Mouse (Mus musculus) v-Abl transformed pro-B cells (cell line): ENCODE measurements around the gene Tacr2.

Experiments
- in situ Hi-C, 2 experiments: fragments of 400-800 bp; cut with MboI; formaldehyde crosslinking; loops; one replicate each; pipeline ENCODE4 v1.15.1; 2025; ENCODE audit not compliant: unreplicated experiment in 2 of 2

Tacr2 gene

GRCm38 (mm10) chr10:62238688-62239087 lies 13.6 kb upstream of the Tacr2 start:
- in situ Hi-C loops = no loop called here

- in situ Hi-C loops = no loop called here
These were observed 13.0 kb upstream of the Tacr2 start for GRCm38 (mm10) chr10:62239270-62239669.

GRCm38 (mm10) chr10:62242358-62242757 lies 9.9 kb upstream of the Tacr2 start:
- in situ Hi-C loops = no loop called here

GRCm38 (mm10) chr10:62242896-62243295 lies 9.3 kb upstream of the Tacr2 start:
- in situ Hi-C loops = no loop called here

- in situ Hi-C loops = no loop called here
These were observed 8.2 kb upstream of the Tacr2 start for GRCm38 (mm10) chr10:62244067-62244466.

GRCm38 (mm10) chr10:62247156-62247555 lies 5.1 kb upstream of the Tacr2 start:
- in situ Hi-C loops = no loop called here

GRCm38 (mm10) chr10:62247815-62248214 lies 4.4 kb upstream of the Tacr2 start:
- in situ Hi-C loops = no loop called here

GRCm38 (mm10) chr10:62252496-62253235 lies 428 bp downstream of the Tacr2 start:
- in situ Hi-C loops = loop anchor here (5.0 to 10.0 kb wide), 2 partner anchors 60 to 148 kb away; no protein-coding TSS in a partner anchor

- in situ Hi-C loops = loop anchor here in 1 of 2 experiments (10.0 kb wide), 1 partner anchor 153 kb away; no protein-coding TSS in a partner anchor
These were observed 6.1 kb downstream of the Tacr2 start for GRCm38 (mm10) chr10:62258298-62258697.

- in situ Hi-C loops = loop anchor here in 1 of 2 experiments (5.0 kb wide), 1 partner anchor 74 kb away; no protein-coding TSS in a partner anchor
These were observed 9.1 kb downstream of the Tacr2 start for GRCm38 (mm10) chr10:62261115-62261886.

- in situ Hi-C loops = loop anchor here in 1 of 2 experiments (5.0 kb wide), 1 partner anchor 77 kb away; no protein-coding TSS in a partner anchor
These were observed 12.1 kb downstream of the Tacr2 start for GRCm38 (mm10) chr10:62264299-62264698.

- in situ Hi-C loops = no loop called here
These were observed 17.0 kb downstream of the Tacr2 start for GRCm38 (mm10) chr10:62269278-62269677.

- in situ Hi-C loops = loop anchor here in 1 of 2 experiments (5.0 to 10.0 kb wide), 2 partner anchors 110 to 212 kb away; partner anchors contain the start of gene Vps26a
These were observed 23.0 kb downstream of the Tacr2 start for GRCm38 (mm10) chr10:62275235-62275634.

GRCm38 (mm10) chr10:62277499-62278293 lies 25.5 kb downstream of the Tacr2 start:
- in situ Hi-C loops = loop anchor here in 1 of 2 experiments (5.0 to 10.0 kb wide), 2 partner anchors 107 to 210 kb away; partner anchors contain the start of gene Vps26a

GRCm38 (mm10) chr10:62279066-62279465 lies 26.8 kb downstream of the Tacr2 start:
- in situ Hi-C loops = loop anchor here in 1 of 2 experiments (5.0 to 10.0 kb wide), 2 partner anchors 106 to 208 kb away; partner anchors contain the start of gene Vps26a

GRCm38 (mm10) chr10:62279671-62280070 lies 27.4 kb downstream of the Tacr2 start:
- in situ Hi-C loops = loop anchor here in 1 of 2 experiments (5.0 to 10.0 kb wide), 3 partner anchors 65 to 208 kb away; partner anchors contain the start of gene Vps26a

GRCm38 (mm10) chr10:62282782-62283181 lies 30.5 kb downstream of the Tacr2 start:
- in situ Hi-C loops = loop anchor here in 1 of 2 experiments (10.0 kb wide), 1 partner anchor 62 kb away; no protein-coding TSS in a partner anchor

- in situ Hi-C loops = loop anchor here in 1 of 2 experiments (10.0 kb wide), 1 partner anchor 62 kb away; no protein-coding TSS in a partner anchor
These were observed 31.1 kb downstream of the Tacr2 start for GRCm38 (mm10) chr10:62283206-62283792.

GRCm38 (mm10) chr10:62287460-62288124 lies 35.4 kb downstream of the Tacr2 start:
- in situ Hi-C loops = loop anchor here in 1 of 2 experiments (10.0 kb wide), 1 partner anchor 57 kb away; no protein-coding TSS in a partner anchor
